Mouse (Mus musculus) small intestine, adult 2 months (tissue): Measurements from ENCODE around the gene Ferd3l. TPM values are rescaled to one million over a fixed set of nuclear protein-coding genes. Genes with fewer than 3 reads are reported as not detected.

Source experiments
- H3K27ac ChIP-seq: fragments of 200-500 bp; 2 replicates; pipeline ENCODE4 v1.5.1; 2012; ENCODE audit warnings: low read depth, low read length, control low read depth, inconsistent platforms; ENCODE audit not compliant: insufficient read depth
- H3K27me3 ChIP-seq: fragments of 200-500 bp; 2 replicates; pipeline ENCODE4 v1.6.1; 2012; ENCODE audit warnings: mild to moderate bottlenecking, moderate library complexity, low read length, inconsistent platforms; ENCODE audit not compliant: control insufficient read depth, insufficient read depth
- H3K36me3 ChIP-seq: fragments of 200-500 bp; 2 replicates; pipeline ENCODE4 v1.6.1; 2012; ENCODE audit warnings: mild to moderate bottlenecking, low read length, control low read depth, inconsistent platforms; ENCODE audit not compliant: control insufficient read depth, insufficient read depth
- H3K4me1 ChIP-seq: fragments of 200-500 bp; 2 replicates; pipeline ENCODE4 v1.6.1; 2012; ENCODE audit warnings: low read length, inconsistent platforms, mixed read lengths; ENCODE audit not compliant: control insufficient read depth, insufficient read depth, insufficient read length
- H3K4me3 ChIP-seq: fragments of 200-500 bp; 2 replicates; pipeline ENCODE4 v1.5.1; 2012; ENCODE audit warnings: low read depth, mild to moderate bottlenecking, control low read depth, inconsistent platforms, low read length, moderate library complexity
- CTCF ChIP-seq: fragments of 200-500 bp; IDR thresholded peaks from 2 replicates; pipeline ENCODE4 v1.5.1; 2012; ENCODE audit warnings: low read depth, mild to moderate bottlenecking, control low read depth, inconsistent platforms, low read length, moderate library complexity, mixed read lengths; ENCODE audit not compliant: insufficient replicate concordance, insufficient read length; ENCODE audit errors: extremely low read depth
- POLR2A ChIP-seq: fragments of 200-500 bp; IDR thresholded peaks from 2 replicates; pipeline ENCODE4 v1.6.1; 2012; ENCODE audit warnings: low read depth, mild to moderate bottlenecking, control low read depth, inconsistent platforms, low read length, moderate library complexity
- WGBS: fragments of 180-500 bp; shearing (Covaris S2); methylation state at CpG from one replicate; pipeline ENCODE4 v1.1.7; 2018; 5-methylcytosine and 5-hydroxymethylcytosine counted together
- polyA plus RNA-seq: library from polyadenylated mRNA; depleted of rRNA; stranded (reverse); fragments of >200 nt; gene quantifications from 2 replicates; pipeline ENCODE4 v1.2.3, GENCODE M21; 2012

Gene Ferd3l
- polyA plus RNA-seq, 1 experiment = not detected

GRCm38 (mm10) chr12:33959206-33959605 lies 31.0 kb downstream of the Ferd3l start:
- H3K4me3 ChIP-seq = no peak overlapping the region
- TF ChIP-seq POLR2A (no peak), CTCF (no peak)
- 14% methylated on average over 6 of the region's 6 CpGs for WGBS
- no peaks in the 10 kb centered on the region for H3K36me3 ChIP-seq
- peaks cover 3% of the 10 kb centered on the region; the same call in 1 of the 2 replicates for H3K4me1 ChIP-seq
- no peak overlapping the region for H3K27ac ChIP-seq
- H3K27me3 ChIP-seq = peaks cover 43% of the 10 kb centered on the region

DNA sequence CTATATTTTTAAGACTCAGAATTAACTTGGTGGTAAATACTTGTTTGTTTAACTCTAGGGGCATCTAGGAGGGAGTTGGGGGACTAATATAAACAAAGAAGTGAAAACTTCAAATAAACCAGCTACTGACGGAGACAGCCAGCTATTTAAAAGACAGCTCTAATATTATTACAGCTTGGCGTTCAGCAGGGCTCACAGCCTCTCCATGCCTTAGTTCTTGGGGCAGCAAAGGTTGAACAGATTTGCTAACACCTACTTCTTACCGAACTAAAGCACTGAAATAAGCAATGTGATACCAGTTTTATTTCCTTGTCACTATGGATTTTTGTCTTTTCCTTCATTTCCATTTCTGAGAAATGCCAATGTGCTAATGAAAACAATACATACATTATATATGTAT lies 31.6 kb downstream of the Ferd3l start:
- Histone ChIP-seq H3K27ac (no peak overlapping the region), H3K4me3 (no peak overlapping the region), H3K27me3 (peaks cover 44% of the 10 kb centered on the region), H3K36me3 (no peaks in the 10 kb centered on the region), H3K4me1 (peaks cover 3% of the 10 kb centered on the region; the same call in 1 of the 2 replicates)
- WGBS = 12% methylated on average over 3 of the region's 3 CpGs
- TF ChIP-seq CTCF (no peak), POLR2A (no peak)

GRCm38 (mm10) chr12:33961013-33961412 lies 32.8 kb downstream of the Ferd3l start:
- peaks cover under 1% of the 10 kb centered on the region; the same call in 1 of the 2 replicates for H3K4me1 ChIP-seq
- no peak overlapping the region for H3K27ac ChIP-seq
- H3K36me3 ChIP-seq = no peaks in the 10 kb centered on the region
- WGBS = 30% methylated on average over 5 of the region's 5 CpGs
- peaks cover 37% of the 10 kb centered on the region for H3K27me3 ChIP-seq
- no peak for TF ChIP-seq CTCF
- TF ChIP-seq POLR2A = no peak
- no peak overlapping the region for H3K4me3 ChIP-seq

- TF ChIP-seq POLR2A (no peak), CTCF (no peak)
- Histone ChIP-seq H3K4me3 (no peak overlapping the region), H3K4me1 (no peaks in the 10 kb centered on the region), H3K27me3 (peaks cover 40% of the 10 kb centered on the region), H3K36me3 (no peaks in the 10 kb centered on the region), H3K27ac (no peak overlapping the region)
- WGBS = 11% methylated on average over 17 of the region's 17 CpGs
These were observed 34.0 kb downstream of the Ferd3l start for GRCm38 (mm10) chr12:33962118-33962772.

DNA sequence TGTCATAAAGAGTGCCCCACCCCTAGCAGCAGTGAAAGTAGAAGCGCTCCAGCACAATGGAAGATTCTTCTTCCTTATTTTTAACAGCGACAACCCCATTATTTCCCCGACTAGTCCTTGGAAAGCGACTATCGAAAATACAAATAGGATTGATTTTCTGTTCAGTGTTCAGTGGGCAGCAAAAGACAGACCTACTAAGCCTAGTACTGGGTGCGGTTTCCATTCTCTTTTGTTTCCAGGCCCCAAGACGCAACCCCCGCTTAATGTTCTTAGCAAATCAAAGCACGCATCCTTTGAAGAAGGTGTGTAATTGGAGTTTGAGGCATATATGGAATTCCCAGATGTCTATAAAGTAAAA lies 34.5 kb downstream of the Ferd3l start:
- Histone ChIP-seq H3K4me1 (no peaks in the 10 kb centered on the region), H3K27me3 (peaks cover 40% of the 10 kb centered on the region), H3K4me3 (no peak overlapping the region), H3K27ac (no peak overlapping the region), H3K36me3 (no peaks in the 10 kb centered on the region)
- TF ChIP-seq CTCF (no peak), POLR2A (no peak)
- 12% methylated on average over 9 of the region's 9 CpGs for WGBS

- TF ChIP-seq POLR2A = no peak
- TF ChIP-seq CTCF = no peak
- peaks cover 37% of the 10 kb centered on the region for H3K27me3 ChIP-seq
- H3K36me3 ChIP-seq = no peaks in the 10 kb centered on the region
- 13% methylated on average over 15 of the region's 15 CpGs for WGBS
- H3K4me3 ChIP-seq = no peak overlapping the region
- H3K4me1 ChIP-seq = no peaks in the 10 kb centered on the region
- H3K27ac ChIP-seq = no peak overlapping the region
These were observed 35.6 kb downstream of the Ferd3l start for GRCm38 (mm10) chr12:33963671-33964369.

DNA sequence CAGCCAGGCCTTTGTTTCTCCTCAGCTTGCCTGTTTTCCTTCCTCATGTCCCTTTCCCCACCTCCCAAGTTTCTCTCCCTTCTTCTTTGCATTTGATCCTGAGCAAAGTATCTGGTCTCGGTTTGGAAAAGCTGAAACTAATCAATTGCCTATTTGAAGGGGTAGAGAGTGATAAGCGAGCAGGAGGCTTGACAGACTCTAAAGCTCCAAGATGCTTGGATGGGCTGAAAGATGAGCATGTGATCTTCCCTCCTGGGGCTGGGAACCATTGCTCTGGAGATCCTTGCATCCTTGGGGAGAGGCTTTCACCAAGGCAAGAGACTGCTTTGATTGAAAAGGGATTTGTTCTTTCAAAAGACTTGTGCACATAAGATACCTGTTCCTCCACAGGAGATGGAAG lies 36.2 kb downstream of the Ferd3l start:
- 34% methylated on average over 2 of the region's 2 CpGs for WGBS
- Histone ChIP-seq H3K27ac (no peak overlapping the region), H3K4me1 (no peaks in the 10 kb centered on the region), H3K4me3 (no peak overlapping the region), H3K27me3 (peaks cover 40% of the 10 kb centered on the region), H3K36me3 (no peaks in the 10 kb centered on the region)
- no peak for TF ChIP-seq POLR2A
- no peak for TF ChIP-seq CTCF

DNA sequence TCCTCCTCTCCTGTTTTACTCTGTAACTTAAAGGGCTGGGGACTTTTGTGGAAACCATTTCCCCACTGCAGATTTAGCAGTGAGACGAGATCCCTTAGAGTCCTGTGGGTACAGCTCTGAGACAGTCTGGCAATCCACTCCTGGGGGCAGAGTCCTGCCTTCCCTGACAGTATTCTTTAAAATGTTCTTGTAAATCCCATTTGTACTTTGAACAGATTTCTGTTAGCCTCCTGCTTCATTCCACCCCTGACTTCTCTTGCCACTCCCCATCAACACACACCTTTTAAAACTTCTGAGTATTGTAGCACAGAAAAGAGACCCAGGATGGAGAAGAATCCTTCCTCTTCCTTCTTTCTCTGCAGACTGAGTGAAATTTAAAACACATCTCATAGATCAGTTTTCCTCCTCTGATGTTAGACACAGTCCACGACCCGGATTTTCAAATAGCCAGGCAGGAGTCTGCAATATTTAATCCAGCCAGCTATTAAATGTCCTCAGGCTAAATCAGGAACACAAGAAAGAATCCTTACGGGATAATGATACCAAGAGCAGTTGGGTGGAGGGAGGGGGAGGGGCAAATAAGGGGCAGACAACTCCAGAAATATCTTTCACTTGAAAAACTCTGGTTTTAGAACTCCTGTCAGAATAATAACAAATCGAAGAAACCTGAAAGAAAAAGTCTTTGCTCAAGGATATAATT lies 37.6 kb downstream of the Ferd3l start:
- no peak for TF ChIP-seq CTCF
- TF ChIP-seq POLR2A = no peak

More for the DNA sequence above, 37.6 kb downstream of the Ferd3l start:
- no peaks in the 10 kb centered on the region for H3K4me1 ChIP-seq
- no peak overlapping the region for H3K27ac ChIP-seq
- no peak overlapping the region for H3K4me3 ChIP-seq
- H3K36me3 ChIP-seq = no peaks in the 10 kb centered on the region
- H3K27me3 ChIP-seq = peaks cover 40% of the 10 kb centered on the region
- 8% methylated on average over 5 of the region's 5 CpGs for WGBS
